Mouse (Mus musculus) bone marrow macrophage, adult 2 months (primary cell): ENCODE measurements at regions not wholly inside any gene's neighbourhood (a gene's known extent, or its start where the extent isn't known, plus 50 kb on each side); places are given as distances from the start of the nearest gene placed in this dataset.

Experiments
- CTCF ChIP-seq: IDR thresholded peaks from 2 replicates; pipeline ENCODE4 v1.5.1; 2012; ENCODE audit warnings: low read depth, mild to moderate bottlenecking, low read length, moderate library complexity
- POLR2A ChIP-seq: IDR thresholded peaks from 2 replicates; pipeline ENCODE4 v1.6.1; 2012; ENCODE audit warnings: mild to moderate bottlenecking, low read depth, low read length, borderline replicate concordance

GRCm38 (mm10) chr12:77657060-77657459, 419.1 kb downstream of the Fut8 start:
- no peak for TF ChIP-seq CTCF
- TF ChIP-seq POLR2A = no peak
